Mouse (Mus musculus) thymus, adult 2 months (tissue): Measurements from ENCODE around the gene Aqp6. TPM values are rescaled to one million over a fixed set of nuclear protein-coding genes. Genes with fewer than 3 reads are reported as not detected.

ENCODE experiments used
- DNase-seq: peaks from one replicate; pipeline ENCODE4 v3.0.0; 2021
- H3K27ac ChIP-seq: fragments of 200-500 bp; 2 replicates; pipeline ENCODE4 v1.5.1; 2012; ENCODE audit warnings: low read length, control low read depth; ENCODE audit not compliant: control insufficient read depth, insufficient read depth
- H3K27me3 ChIP-seq: fragments of 200-500 bp; 2 replicates; pipeline ENCODE4 v1.6.1; 2012; ENCODE audit warnings: mild to moderate bottlenecking, low read length, moderate library complexity, mixed read lengths; ENCODE audit not compliant: control insufficient read depth, insufficient read depth
- H3K36me3 ChIP-seq: fragments of 200-500 bp; 2 replicates; pipeline ENCODE4 v1.6.1; 2012; ENCODE audit warnings: mild to moderate bottlenecking, low read length, moderate library complexity; ENCODE audit not compliant: control insufficient read depth, insufficient read depth
- H3K4me1 ChIP-seq: fragments of 200-500 bp; replicated peaks from 2 replicates; pipeline ENCODE4 v1.6.1; 2012; ENCODE audit warnings: low read length; ENCODE audit not compliant: control insufficient read depth, insufficient read depth
- H3K4me3 ChIP-seq: fragments of 200-500 bp; 2 replicates; pipeline ENCODE4 v1.5.1; 2012; ENCODE audit warnings: mild to moderate bottlenecking, low read length, control low read depth, moderate library complexity; ENCODE audit not compliant: control insufficient read depth, insufficient read depth
- CTCF ChIP-seq: fragments of 200-500 bp; IDR thresholded peaks from 2 replicates; pipeline ENCODE4 v1.5.1; 2012; ENCODE audit warnings: mild to moderate bottlenecking, control low read depth, low read length, moderate library complexity, borderline replicate concordance; ENCODE audit not compliant: control insufficient read depth, poor library complexity, insufficient read depth; ENCODE audit errors: extremely low read depth
- POLR2A ChIP-seq: fragments of 200-500 bp; IDR thresholded peaks from 2 replicates; pipeline ENCODE4 v1.6.1; 2012; ENCODE audit warnings: mild to moderate bottlenecking, low read length, control low read depth, moderate library complexity; ENCODE audit not compliant: control insufficient read depth, poor library complexity, insufficient read depth; ENCODE audit errors: extremely low read depth
- WGBS: fragments of 180-500 bp; shearing (Covaris S2); methylation state at CpG from one replicate; pipeline ENCODE4 v1.1.7; 2018; 5-methylcytosine and 5-hydroxymethylcytosine counted together
- polyA plus RNA-seq: library from polyadenylated mRNA; depleted of rRNA; stranded (reverse); fragments of >200 nt; gene quantifications from 2 replicates; pipeline ENCODE4 v1.2.3, GENCODE M21; 2012

The Aqp6 gene
- polyA plus RNA-seq, 1 experiment = 0.24 TPM

- H3K36me3 ChIP-seq = no peaks in the 10 kb centered on the region
- H3K4me1 ChIP-seq = no peaks in the 10 kb centered on the region
- 65% methylated on average over 7 of the region's 7 CpGs for WGBS
- no peak for DNase-seq
- H3K27ac ChIP-seq = no peak overlapping the region
- H3K4me3 ChIP-seq = no peak overlapping the region
- no peaks in the 10 kb centered on the region; the same call in 1 of the 2 replicates for H3K27me3 ChIP-seq
- TF ChIP-seq CTCF (no peak), POLR2A (no peak)
These were observed 4.4 kb upstream of the Aqp6 start for GRCm38 (mm10) chr15:99596841-99597240.

DNA sequence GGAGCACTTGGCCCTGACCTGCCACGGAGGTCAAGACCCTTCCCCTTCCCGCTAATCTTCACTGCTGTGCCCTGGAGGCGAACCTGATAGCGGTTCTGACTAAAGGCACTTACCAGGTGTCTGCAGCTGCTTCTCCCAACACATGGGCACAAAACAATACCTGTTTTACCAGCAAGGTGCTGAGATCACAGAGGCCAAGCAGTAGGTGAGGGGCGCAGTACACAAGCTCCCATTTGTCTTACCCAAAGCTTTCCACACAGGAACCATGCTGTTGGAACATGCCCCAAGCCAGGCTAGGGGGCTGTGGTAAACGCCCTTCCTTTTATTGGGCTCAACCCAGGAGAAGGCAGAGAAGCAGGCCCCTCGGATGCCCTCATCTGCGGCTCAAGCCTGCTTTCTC, 3.6 kb upstream of the Aqp6 start:
- no peaks in the 10 kb centered on the region for H3K4me1 ChIP-seq
- H3K27ac ChIP-seq = no peak overlapping the region
- no peaks in the 10 kb centered on the region; the same call in 1 of the 2 replicates for H3K27me3 ChIP-seq
- DNase-seq = no peak
- H3K36me3 ChIP-seq = no peaks in the 10 kb centered on the region
- TF ChIP-seq POLR2A (no peak), CTCF (no peak)
- WGBS = 70% methylated on average over 8 of the region's 8 CpGs
- H3K4me3 ChIP-seq = no peak overlapping the region

DNA sequence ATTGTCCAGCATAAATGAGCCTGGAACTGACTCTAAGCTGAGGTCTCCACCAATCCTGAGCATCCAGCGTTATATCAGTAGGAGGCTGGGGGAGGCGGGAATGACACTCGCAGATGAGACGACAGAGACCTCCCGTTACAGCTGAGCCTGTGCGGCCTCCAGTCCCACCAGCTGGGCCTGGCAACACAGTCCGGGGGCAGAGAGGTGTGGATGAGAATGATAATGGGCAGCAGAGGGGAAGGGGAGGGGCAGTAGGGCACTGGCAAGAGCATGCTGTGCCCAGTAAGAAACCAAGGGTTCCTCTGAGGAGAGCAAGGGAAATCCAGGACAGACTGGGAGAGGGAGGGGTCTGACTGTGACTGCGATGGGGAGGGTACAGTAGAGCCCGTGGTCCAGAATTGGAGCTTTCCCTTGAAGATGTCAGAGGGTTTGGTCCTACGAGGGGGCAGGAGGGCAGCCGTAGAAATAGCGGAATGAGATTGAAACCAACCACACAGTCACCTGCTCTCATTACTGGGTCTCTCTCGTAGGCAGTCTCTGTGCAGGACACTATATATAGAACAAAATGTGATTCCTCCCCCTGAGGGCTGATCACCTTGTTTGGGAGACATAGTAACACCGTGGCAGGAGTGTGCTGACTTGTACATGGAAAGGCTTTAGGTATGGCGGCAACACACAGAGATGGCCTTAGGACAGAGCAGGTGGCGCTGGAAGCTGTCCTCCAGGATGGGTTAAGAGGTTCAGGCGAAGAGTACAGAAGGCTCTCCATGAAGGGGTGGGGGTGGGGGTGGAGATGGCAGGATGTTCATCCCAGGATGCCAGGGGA, 1.7 kb upstream of the Aqp6 start:
- Histone ChIP-seq H3K27me3 (no peaks in the 10 kb centered on the region; the same call in 1 of the 2 replicates), H3K4me3 (no peak overlapping the region), H3K4me1 (no peaks in the 10 kb centered on the region), H3K36me3 (no peaks in the 10 kb centered on the region), H3K27ac (no peak overlapping the region)
- DNase-seq = no peak
- 73% methylated on average over 17 of the region's 17 CpGs for WGBS
- no peak for TF ChIP-seq POLR2A
- no peak for TF ChIP-seq CTCF

GRCm38 (mm10) chr15:99601823-99602120, 572 bp downstream of the Aqp6 start:
- 76% methylated on average over 5 of the region's 5 CpGs for WGBS
- DNase-seq = no peak
- H3K27me3 ChIP-seq = no peaks in the 10 kb centered on the region; the same call in 1 of the 2 replicates
- no peaks in the 10 kb centered on the region for H3K36me3 ChIP-seq
- no peak overlapping the region for H3K27ac ChIP-seq
- TF ChIP-seq CTCF (no peak), POLR2A (no peak)
- no peaks in the 10 kb centered on the region for H3K4me1 ChIP-seq
- no peak overlapping the region for H3K4me3 ChIP-seq

GRCm38 (mm10) chr15:99602206-99602820, 1.1 kb downstream of the Aqp6 start:
- Histone ChIP-seq H3K27ac (no peak overlapping the region), H3K27me3 (no peaks in the 10 kb centered on the region; the same call in 1 of the 2 replicates), H3K36me3 (no peaks in the 10 kb centered on the region), H3K4me1 (no peaks in the 10 kb centered on the region), H3K4me3 (no peak overlapping the region)
- DNase-seq = no peak
- WGBS = 96% methylated on average over 17 of the region's 17 CpGs
- TF ChIP-seq POLR2A (no peak), CTCF (no peak)

- Histone ChIP-seq H3K27ac (no peak overlapping the region), H3K4me1 (no peaks in the 10 kb centered on the region), H3K4me3 (no peak overlapping the region), H3K36me3 (no peaks in the 10 kb centered on the region), H3K27me3 (no peaks in the 10 kb centered on the region; the same call in 1 of the 2 replicates)
- 87% methylated on average over 7 of the region's 7 CpGs for WGBS
- no peak for TF ChIP-seq POLR2A
- no peak for TF ChIP-seq CTCF
- DNase-seq = no peak
These were observed 2.0 kb downstream of the Aqp6 start for GRCm38 (mm10) chr15:99603216-99603615.
